Mouse (Mus musculus): ENCODE data around the gene Atp2b1. TPM values are rescaled to one million over a fixed set of nuclear protein-coding genes. Genes with fewer than 3 reads are reported as not detected.

Atp2b1 gene
- total and polyA plus RNA-seq, 3 experiments: 23.5 to 26.6 TPM; not detected in 1

GRCm38 (mm10) chr10:98878636-98879035, 35.6 kb upstream of the Atp2b1 start:
- Histone ChIP-seq H3K79me2 (ENCODE audit: control insufficient read depth, insufficient read depth, low read length, poor library complexity) (no peaks in the 10 kb centered on the region), H3K9ac (ENCODE audit: control insufficient read depth, low read depth, low read length, poor library complexity, severe bottlenecking) (no peak overlapping the region), H3K36me3 (ENCODE audit: control insufficient read depth in 1 of 2, insufficient read depth in 2 of 2, low read length in 2 of 2) (peaks cover 0 to 12% of the 10 kb centered on the region in 2 experiments; a peak in 2 of 4 replicates), H3K9me3 (replicated peaks; ENCODE audit: insufficient read depth, low read length) (no peaks in the 10 kb centered on the region), H3K27ac (ENCODE audit: control insufficient read depth, low read depth, low read length) (no peak overlapping the region), H3K4me1 (ENCODE audit: control insufficient read depth in 1 of 2, insufficient read depth in 2 of 2, low read length in 2 of 2) (peaks cover 2 to 17% of the 10 kb centered on the region in 2 experiments; a peak in 3 of 4 replicates), H3K27me3 (ENCODE audit: control insufficient read depth in 1 of 2, insufficient read depth in 2 of 2, low read length in 2 of 2) (no peaks in the 10 kb centered on the region), H3K4me3 (ENCODE audit: control insufficient read depth in 1 of 2, insufficient read depth in 1 of 2, low read depth in 2 of 2, low read length in 2 of 2) (no peak overlapping the region)
- TF ChIP-seq GATA1 (IDR thresholded peaks at IDR 0.05; ENCODE audit: low read depth, low read length): no peak
- DNase-seq (ENCODE audit: low read depth, low spot score): no peak

- DNase-seq (ENCODE audit: low read depth, low spot score): peak; percentile 92
- H3K4me3 ChIP-seq (ENCODE audit: control insufficient read depth in 1 of 2, insufficient read depth in 1 of 2, low read depth in 2 of 2, low read length in 2 of 2): peak overlapping the region; percentile 22 to 23
- TF ChIP-seq NRF1 (IDR thresholded peaks at IDR 0.05; ENCODE audit: insufficient read depth, low read depth, low read length, poor library complexity, severe bottlenecking): no peak
- no peak for TF ChIP-seq ZNF384 (IDR thresholded peaks at IDR 0.05; ENCODE audit: low read depth, low read length)
- no peak for TF ChIP-seq TCF12 (IDR thresholded peaks at IDR 0.05; ENCODE audit: low read depth, low read length)
- TF ChIP-seq ELF1 (IDR thresholded peaks at IDR 0.05; ENCODE audit: low read depth, low read length): no peak
- no peak for TF ChIP-seq MYB (IDR thresholded peaks at IDR 0.05; ENCODE audit: low read depth, low read length)
- TF ChIP-seq BHLHE40 (IDR thresholded peaks at IDR 0.05; ENCODE audit: borderline replicate concordance, low read depth, low read length): no peak
- no peak for TF ChIP-seq RAD21 (IDR thresholded peaks at IDR 0.05; ENCODE audit: low read depth, low read length)
- no peak for TF ChIP-seq GATA1 (IDR thresholded peaks at IDR 0.05; ENCODE audit: low read depth, low read length)
- TF ChIP-seq MEF2A (IDR thresholded peaks at IDR 0.05; ENCODE audit: extremely low read depth, insufficient replicate concordance, low read depth, low read length, poor library complexity, severe bottlenecking): no peak
- TF ChIP-seq E2F4 (IDR thresholded peaks at IDR 0.05; ENCODE audit: borderline replicate concordance, low read depth, low read length): no peak
- TF ChIP-seq TBP (IDR thresholded peaks at IDR 0.05; ENCODE audit: low read depth, low read length): peak; percentile 29; the same call in 1 of the 2 replicates
- no peak for TF ChIP-seq SMC3 (IDR thresholded peaks at IDR 0.05; ENCODE audit: low read depth, low read length)
- TF ChIP-seq ZMIZ1 (IDR thresholded peaks at IDR 0.05; ENCODE audit: low read depth, low read length): no peak
- TF ChIP-seq MAFK (IDR thresholded peaks at IDR 0.05; ENCODE audit: borderline replicate concordance, low read depth, low read length): no peak; the same call in 1 of the 2 replicates
- peak; percentile 7; the same call in 1 of the 2 replicates for TF ChIP-seq ETS1 (IDR thresholded peaks at IDR 0.05; ENCODE audit: low read depth, low read length)
- TF ChIP-seq EP300 (IDR thresholded peaks at IDR 0.05; ENCODE audit: low read depth in 1 of 2, low read length in 2 of 2): peak; percentile 57 to 63
- TF ChIP-seq ZKSCAN1 (IDR thresholded peaks at IDR 0.05; ENCODE audit: low read depth, low read length): no peak
- TF ChIP-seq RCOR1 (IDR thresholded peaks at IDR 0.05; ENCODE audit: low read depth, low read length): no peak; the same call in 1 of the 2 replicates
- no peak for TF ChIP-seq KAT2A (conservative IDR thresholded peaks at IDR 0.05; ENCODE audit: low read depth, low read length)
- TF ChIP-seq POLR2AphosphoS5 (IDR thresholded peaks at IDR 0.05; ENCODE audit: borderline replicate concordance, low read depth, low read length): no peak
- TF ChIP-seq ZC3H11A (IDR thresholded peaks at IDR 0.05; ENCODE audit: low read depth, low read length): no peak
- TF ChIP-seq USF2 (IDR thresholded peaks at IDR 0.05; ENCODE audit: borderline replicate concordance in 1 of 2, insufficient read depth in 1 of 2, low read depth in 1 of 2, low read length in 2 of 2): no peak
- TF ChIP-seq GABPA (IDR thresholded peaks at IDR 0.05; ENCODE audit: low read depth, low read length): no peak
- no peak for TF ChIP-seq NELFE (IDR thresholded peaks at IDR 0.05; ENCODE audit: low read depth, low read length)
- no peak for TF ChIP-seq MAZ (IDR thresholded peaks at IDR 0.05; ENCODE audit: low read depth, low read length)
- no peak for TF ChIP-seq POLR2AphosphoS2 (IDR thresholded peaks at IDR 0.05; ENCODE audit: low read length)
- no peak for TF ChIP-seq JUND (IDR thresholded peaks at IDR 0.05; ENCODE audit: low read depth, low read length)
- peak; percentile 13 for TF ChIP-seq MAX (IDR thresholded peaks at IDR 0.05; ENCODE audit: low read length)
- peak; percentile 56 for TF ChIP-seq SIN3A (IDR thresholded peaks at IDR 0.05; ENCODE audit: low read length)
- TF ChIP-seq UBTF (IDR thresholded peaks at IDR 0.05; ENCODE audit: borderline replicate concordance, insufficient read depth, low read depth, low read length): no peak
- peak; percentile 63; the same call in 1 of the 2 replicates for TF ChIP-seq MYC (IDR thresholded peaks at IDR 0.05; ENCODE audit: low read depth, low read length)
Observed at GRCm38 (mm10) chr10:98880057-98880456, 34.1 kb upstream of the Atp2b1 start.

More at GRCm38 (mm10) chr10:98880057-98880456, 34.1 kb upstream of the Atp2b1 start:
- no peaks in the 10 kb centered on the region for H3K79me2 ChIP-seq (ENCODE audit: control insufficient read depth, insufficient read depth, low read length, poor library complexity)
- H3K27me3 ChIP-seq (ENCODE audit: control insufficient read depth in 1 of 2, insufficient read depth in 2 of 2, low read length in 2 of 2): no peaks in the 10 kb centered on the region
- peak overlapping the region; percentile 83 for H3K27ac ChIP-seq (ENCODE audit: control insufficient read depth, low read depth, low read length)
- H3K9me3 ChIP-seq (replicated peaks; ENCODE audit: insufficient read depth, low read length): no peaks in the 10 kb centered on the region
- peaks cover 2 to 17% of the 10 kb centered on the region in 2 experiments; a peak in 3 of 4 replicates for H3K4me1 ChIP-seq (ENCODE audit: control insufficient read depth in 1 of 2, insufficient read depth in 2 of 2, low read length in 2 of 2)
- peaks cover 0 to 12% of the 10 kb centered on the region in 2 experiments; a peak in 2 of 4 replicates for H3K36me3 ChIP-seq (ENCODE audit: control insufficient read depth in 1 of 2, insufficient read depth in 2 of 2, low read length in 2 of 2)
- H3K9ac ChIP-seq (ENCODE audit: control insufficient read depth, low read depth, low read length, poor library complexity, severe bottlenecking): peak overlapping the region; percentile 56
